Mouse (Mus musculus): Measurements from ENCODE around the gene Chmp1a. TPM values are rescaled to one million over a fixed set of nuclear protein-coding genes. Genes with fewer than 3 reads are reported as not detected.
"Not testable (repeated sequence)": the region's sequence is repeated elsewhere in the genome, so short reads cannot be mapped to it uniquely, and the experiment has no call there.

Gene Chmp1a
- 94.4 TPM for polyA plus RNA-seq (2012; fragmentation: generic; extraction: Trizol)
- long read RNA-seq, experiment 1, transcript Chmp1a-201 (7 exons, 2,140 nt) = major isoform, 7 of 92 reads
- long read RNA-seq, experiment 1, partial matches to known transcripts = 3 of 92 reads
- long read RNA-seq, experiment 1, other reads (novel, unspliced or antisense) = 81 of 92 reads
- long read RNA-seq, experiment 2, transcript Chmp1a-201 (7 exons, 2,140 nt) = major isoform, 21 of 907 reads
- long read RNA-seq, experiment 2, partial matches to known transcripts = 7 of 907 reads
- long read RNA-seq, experiment 2, other reads (novel, unspliced or antisense) = 877 of 907 reads

DNA sequence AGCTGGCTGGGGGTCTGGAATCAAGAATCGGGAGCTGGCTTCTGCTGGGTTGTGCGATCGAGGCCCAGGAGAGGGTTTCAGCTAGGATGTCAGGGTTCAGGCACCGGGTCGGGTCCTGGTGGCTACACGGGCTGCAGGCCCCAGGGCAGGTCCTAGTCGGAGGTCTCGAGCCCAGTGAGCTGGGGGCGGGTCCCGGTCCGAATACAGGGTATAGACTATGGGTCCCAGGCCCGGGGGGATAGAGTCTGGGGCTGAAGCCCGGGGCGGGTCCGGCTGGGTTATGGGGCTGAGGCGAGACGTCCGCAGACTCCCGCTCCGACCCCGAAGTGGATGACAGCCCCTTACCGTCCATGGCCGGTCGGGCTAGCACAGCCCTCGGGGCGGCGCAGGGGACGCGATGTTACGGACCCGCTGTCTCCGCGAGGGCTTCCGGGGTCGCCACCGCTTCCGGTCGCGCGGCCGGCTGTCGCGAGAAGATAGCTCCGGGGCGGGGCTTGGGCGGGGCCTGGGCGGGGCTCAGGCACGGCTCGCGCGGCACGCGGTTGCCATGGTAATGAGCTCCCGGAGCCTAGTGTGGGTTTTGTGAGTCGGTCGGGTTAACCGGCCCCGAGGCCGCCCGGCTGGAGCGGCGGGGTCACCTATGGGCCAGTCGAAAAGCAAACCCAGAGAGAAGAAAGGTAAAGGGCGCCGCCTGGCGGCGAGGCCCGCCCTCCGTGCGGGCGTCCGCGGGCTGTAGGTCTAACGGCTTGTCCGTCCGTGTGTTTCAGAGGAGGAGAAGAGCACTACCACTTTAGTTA lies at the start of gene Chmp1a, which contains the start of gene Spata33:
Gene Chmp1a (minus strand): TSS at position 443 of the 797 bp plus-strand sequence.
Gene Spata33 (plus strand): TSS at position 512 of the 797 bp plus-strand sequence.
- Histone ChIP-seq H3K4me3 (ENCODE audit: insufficient read depth, poor library complexity, severe bottlenecking) (peak within 1 kb of the TSS; percentile 96), H3K79me2 (ENCODE audit: control insufficient read depth, insufficient read depth) (peaks cover 20% of the 10 kb centered on the region), H3K27me3 (ENCODE audit: control insufficient read depth, insufficient read depth, insufficient read length) (no peaks in the 10 kb centered on the region), H3ac (ENCODE audit: control insufficient read depth, insufficient read length, low read depth) (peak within 1 kb of the TSS; percentile 96), H3K36me3 (ENCODE audit: control insufficient read depth, insufficient read depth) (peaks cover 12% of the 10 kb centered on the region), H3K79me3 (ENCODE audit: low read depth) (peaks cover 14% of the 10 kb centered on the region)
- TF ChIP-seq MAX (IDR thresholded peaks at IDR 0.05) = peak; percentile 13
- TF ChIP-seq CTCF (IDR thresholded peaks at IDR 0.05; ENCODE audit: control insufficient read depth, insufficient read depth, insufficient read length) = peak; percentile 73
- TF ChIP-seq CEBPB (IDR thresholded peaks at IDR 0.05; ENCODE audit: low read depth) = no peak
- no peak for TF ChIP-seq MYOD1 (IDR thresholded peaks at IDR 0.05; ENCODE audit: control insufficient read depth, insufficient read length, low read depth)
- no peak for TF ChIP-seq USF1 (IDR thresholded peaks at IDR 0.05; ENCODE audit: low read depth)

DNA sequence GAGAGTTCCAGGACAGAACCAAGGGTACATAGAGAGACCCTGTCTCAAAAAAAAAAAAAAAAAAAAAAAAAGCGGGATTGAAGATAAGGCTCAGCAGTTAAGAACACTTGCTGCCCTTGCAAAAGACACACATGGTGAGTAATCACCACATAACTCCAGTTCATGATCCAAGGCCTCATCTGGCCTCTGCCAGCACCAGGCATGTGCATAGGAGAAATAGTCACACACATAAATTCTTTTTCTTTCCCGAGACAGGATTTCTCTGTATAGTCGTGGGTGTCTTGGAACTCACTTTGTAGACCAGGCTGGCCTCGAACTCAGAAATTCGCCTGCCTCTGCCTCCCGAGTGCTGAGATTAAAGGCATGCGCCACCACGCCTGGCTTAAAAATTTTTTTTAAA lies 45.0 kb upstream of the Chmp1a start:
- not testable (repeated sequence) for H3K79me3 ChIP-seq (ENCODE audit: low read depth); H3K27me3 ChIP-seq (ENCODE audit: control insufficient read depth, insufficient read depth, insufficient read length); H3ac ChIP-seq (ENCODE audit: control insufficient read depth, insufficient read length, low read depth); H3K4me3 ChIP-seq (ENCODE audit: insufficient read depth, poor library complexity, severe bottlenecking)
- Histone ChIP-seq H3K36me3 (ENCODE audit: control insufficient read depth, insufficient read depth) (peaks cover 15% of the 10 kb centered on the region), H3K79me2 (ENCODE audit: control insufficient read depth, insufficient read depth) (peaks cover 33% of the 10 kb centered on the region)

DNA sequence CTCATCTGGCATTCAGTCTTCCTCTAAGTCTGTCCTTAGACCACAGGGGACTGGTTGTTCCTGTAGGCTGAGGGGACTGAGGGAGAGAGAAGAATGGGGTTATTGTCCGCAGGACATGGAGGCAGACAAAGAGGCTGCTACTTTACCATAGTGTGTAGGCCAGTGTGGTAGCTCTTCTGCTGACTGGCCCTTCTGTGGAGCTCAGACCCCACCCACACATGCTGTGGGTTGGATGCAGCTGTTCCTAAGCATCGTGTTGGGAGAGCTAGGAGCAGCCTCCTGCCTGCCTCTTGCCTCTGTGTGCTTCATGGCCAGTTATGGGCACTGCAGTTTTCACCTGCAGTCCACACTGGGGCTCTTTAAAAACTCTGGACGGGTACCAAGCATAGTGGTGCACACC lies 44.6 kb upstream of the Chmp1a start:
- Histone ChIP-seq H3ac (ENCODE audit: control insufficient read depth, insufficient read length, low read depth) (no peak overlapping the region), H3K27me3 (ENCODE audit: control insufficient read depth, insufficient read depth, insufficient read length) (no peaks in the 10 kb centered on the region), H3K79me3 (ENCODE audit: low read depth) (peaks cover 6% of the 10 kb centered on the region), H3K36me3 (ENCODE audit: control insufficient read depth, insufficient read depth) (peaks cover 15% of the 10 kb centered on the region), H3K4me3 (ENCODE audit: insufficient read depth, poor library complexity, severe bottlenecking) (no peak overlapping the region), H3K79me2 (ENCODE audit: control insufficient read depth, insufficient read depth) (peaks cover 34% of the 10 kb centered on the region)
- no peak for TF ChIP-seq CEBPB (IDR thresholded peaks at IDR 0.05; ENCODE audit: low read depth)
- TF ChIP-seq MAX (IDR thresholded peaks at IDR 0.05) = no peak
- peak; percentile 51 for TF ChIP-seq MYOD1 (IDR thresholded peaks at IDR 0.05; ENCODE audit: control insufficient read depth, insufficient read length, low read depth)

DNA sequence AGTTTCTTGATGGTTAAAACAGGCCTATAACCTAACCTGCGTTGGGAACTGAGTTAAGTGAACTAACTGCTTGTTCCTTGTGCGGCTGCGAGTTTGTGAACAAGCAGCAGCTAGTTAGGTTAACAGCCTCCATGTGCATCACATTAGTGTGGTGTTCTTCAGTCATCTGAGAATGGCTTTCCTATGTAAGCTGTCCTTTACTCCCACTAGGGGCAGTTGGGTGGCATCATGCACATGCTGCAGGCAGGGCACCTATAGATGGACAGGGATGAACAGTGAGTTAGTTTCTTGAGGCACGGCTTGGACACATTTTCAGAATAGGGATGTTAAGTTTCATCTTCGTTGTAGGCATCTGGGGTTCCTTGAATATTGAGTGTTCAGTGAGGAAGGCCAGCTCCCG lies 42.6 kb upstream of the Chmp1a start:
- H3ac ChIP-seq (ENCODE audit: control insufficient read depth, insufficient read length, low read depth) = peak overlapping the region; percentile 52
- peaks cover 34% of the 10 kb centered on the region for H3K79me2 ChIP-seq (ENCODE audit: control insufficient read depth, insufficient read depth)
- TF ChIP-seq USF1 (IDR thresholded peaks at IDR 0.05; ENCODE audit: low read depth) (no peak), CTCF (IDR thresholded peaks at IDR 0.05; ENCODE audit: control insufficient read depth, insufficient read depth, insufficient read length) (no peak), FOSL1 (IDR thresholded peaks at IDR 0.05; ENCODE audit: insufficient read depth, low read length, poor library complexity, severe bottlenecking) (no peak), CEBPB (IDR thresholded peaks at IDR 0.05; ENCODE audit: low read depth) (no peak), MYOD1 (IDR thresholded peaks at IDR 0.05; ENCODE audit: control insufficient read depth, insufficient read length, low read depth) (no peak), MYOG (IDR thresholded peaks at IDR 0.05; ENCODE audit: control insufficient read depth, extremely low read depth, insufficient read length) (no peak), MAX (IDR thresholded peaks at IDR 0.05) (no peak)
- H3K79me3 ChIP-seq (ENCODE audit: low read depth) = peaks cover 6% of the 10 kb centered on the region
- H3K36me3 ChIP-seq (ENCODE audit: control insufficient read depth, insufficient read depth) = peaks cover 15% of the 10 kb centered on the region
- peak overlapping the region; percentile 84 for H3K4me3 ChIP-seq (ENCODE audit: insufficient read depth, poor library complexity, severe bottlenecking)
- H3K27me3 ChIP-seq (ENCODE audit: control insufficient read depth, insufficient read depth, insufficient read length) = no peaks in the 10 kb centered on the region

DNA sequence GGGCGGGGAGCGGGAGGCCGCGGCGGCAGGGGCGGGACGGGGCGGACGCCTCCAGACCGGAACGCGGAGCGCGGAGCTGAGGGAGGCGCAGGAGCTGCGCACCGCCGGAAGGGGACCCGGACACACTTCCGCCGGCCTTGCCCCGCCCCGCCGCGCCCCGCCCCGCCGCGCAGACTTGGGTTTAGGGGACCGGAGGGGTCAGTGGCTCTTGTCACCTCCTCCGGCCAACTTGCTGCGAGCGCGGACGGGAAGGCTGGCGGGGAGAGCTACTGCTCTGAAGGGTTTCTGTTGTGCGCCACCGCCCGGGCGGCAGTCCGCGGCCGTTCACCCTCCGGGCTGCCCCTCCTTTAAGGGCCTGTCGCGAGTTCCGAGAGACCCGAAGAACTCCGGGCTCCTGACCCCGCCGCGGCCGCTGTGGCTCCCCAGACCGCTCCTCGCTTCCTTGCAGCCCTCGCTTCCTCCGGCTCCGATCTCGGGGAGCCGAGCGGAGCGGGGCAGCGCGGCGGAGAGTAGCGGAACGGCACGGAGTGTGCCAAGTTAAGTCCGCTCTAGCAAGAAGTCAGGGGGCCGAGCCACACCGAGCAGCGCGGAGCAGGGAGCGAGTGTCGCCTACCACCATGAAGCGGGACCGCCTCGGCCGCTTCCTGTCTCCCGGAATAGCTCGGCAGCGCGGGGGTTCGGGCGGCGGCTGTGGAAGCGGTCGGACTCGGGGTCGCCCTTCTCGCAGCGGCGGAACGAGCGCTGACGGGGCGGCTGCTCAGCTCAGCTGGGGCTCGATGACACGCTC lies 41.7 kb upstream of the Chmp1a start, which contains the start of the genes Zfp276 and Vps9d1:
Gene Zfp276 (plus strand): TSS at position 97 of the 787 bp plus-strand sequence.
Gene Vps9d1 (minus strand): TSS at position 250 of the 787 bp plus-strand sequence.
- peaks cover 9% of the 10 kb centered on the region for H3K36me3 ChIP-seq (ENCODE audit: control insufficient read depth, insufficient read depth)

More for the DNA sequence above, 41.7 kb upstream of the Chmp1a start, which contains the start of the genes Zfp276 and Vps9d1:
- H3K27me3 ChIP-seq (ENCODE audit: control insufficient read depth, insufficient read depth, insufficient read length) = no peaks in the 10 kb centered on the region
- peaks cover 6% of the 10 kb centered on the region for H3K79me3 ChIP-seq (ENCODE audit: low read depth)
- peak within 1 kb of the TSS; percentile 84 for H3K4me3 ChIP-seq (ENCODE audit: insufficient read depth, poor library complexity, severe bottlenecking)
- TF ChIP-seq USF1 (IDR thresholded peaks at IDR 0.05; ENCODE audit: low read depth) (no peak), FOSL1 (IDR thresholded peaks at IDR 0.05; ENCODE audit: insufficient read depth, low read length, poor library complexity, severe bottlenecking) (no peak), CEBPB (IDR thresholded peaks at IDR 0.05; ENCODE audit: low read depth) (no peak), MYOG (IDR thresholded peaks at IDR 0.05; ENCODE audit: control insufficient read depth, extremely low read depth, insufficient read length) (no peak), CTCF (IDR thresholded peaks at IDR 0.05; ENCODE audit: control insufficient read depth, insufficient read depth, insufficient read length) (no peak), MAX (IDR thresholded peaks at IDR 0.05) (no peak), MYOD1 (IDR thresholded peaks at IDR 0.05; ENCODE audit: control insufficient read depth, insufficient read length, low read depth) (no peak)
- peak within 1 kb of the TSS; percentile 99 for H3ac ChIP-seq (ENCODE audit: control insufficient read depth, insufficient read length, low read depth)
- peaks cover 34% of the 10 kb centered on the region for H3K79me2 ChIP-seq (ENCODE audit: control insufficient read depth, insufficient read depth)

Data from C2C12 (cell line).